Mouse (Mus musculus) intestine, embryonic 14.5 days (tissue): ENCODE measurements around the gene Dffa. TPM values are rescaled to one million over a fixed set of nuclear protein-coding genes. Genes with fewer than 3 reads are reported as not detected.
"Not testable (repeated sequence)": the region's sequence is repeated elsewhere in the genome, so short reads cannot be mapped to it uniquely, and the experiment has no call there.

Source experiments
- ATAC-seq: fragments of 200-750 bp; cut with Nextera tagmentation; replicated peaks from 2 replicates; pipeline ENCODE4 v1.8.0; 2017; ENCODE audit warnings: low read depth, moderate number of reproducible peaks, moderate TSS enrichment, moderate library complexity; ENCODE audit not compliant: low FRiP score, low TSS enrichment
- DNase-seq: peaks from one replicate; pipeline ENCODE4 v3.0.0-alpha.2; 2018; ENCODE audit warnings: low spot score
- H3K27ac ChIP-seq: fragments of 300-500 bp; sonication (generic); 2 replicates; pipeline ENCODE4 v1.5.1; 2014; ENCODE audit warnings: low read depth, mild to moderate bottlenecking, control low read depth
- H3K27me3 ChIP-seq: fragments of 300-500 bp; sonication (generic); replicated peaks from 2 replicates; pipeline ENCODE4 v1.6.1; 2014; ENCODE audit warnings: low read length, control low read depth; ENCODE audit not compliant: control insufficient read depth, insufficient read depth
- H3K36me3 ChIP-seq: fragments of 300-500 bp; sonication (generic); 2 replicates; pipeline ENCODE4 v1.6.1; 2014; ENCODE audit warnings: low read length, control low read depth; ENCODE audit not compliant: control insufficient read depth, insufficient read depth
- H3K4me1 ChIP-seq: fragments of 300-500 bp; sonication (generic); replicated peaks from 2 replicates; pipeline ENCODE4 v1.6.1; 2014; ENCODE audit warnings: low read length, control low read depth, mixed read lengths; ENCODE audit not compliant: control insufficient read depth, insufficient read depth
- H3K4me2 ChIP-seq: fragments of 300-500 bp; sonication (generic); 2 replicates; pipeline ENCODE4 v1.6.1; 2014; ENCODE audit warnings: low read length
- H3K4me3 ChIP-seq: fragments of 300-500 bp; sonication (generic); 2 replicates; pipeline ENCODE4 v1.5.1; 2014; ENCODE audit warnings: low read depth, low read length, control low read depth, mixed read lengths
- H3K9ac ChIP-seq: fragments of 300-500 bp; sonication (generic); 2 replicates; pipeline ENCODE4 v1.6.1; 2014; ENCODE audit warnings: mild to moderate bottlenecking, low read length
- H3K9me3 ChIP-seq: fragments of 300-500 bp; sonication (generic); 2 replicates; pipeline ENCODE4 v1.6.1; 2016; ENCODE audit warnings: low read length, control low read depth; ENCODE audit not compliant: control insufficient read depth
- WGBS: fragments of 180-500 bp; shearing (Covaris S2); extraction: QIAGEN DNeasy Blood & Tissue Kit; methylation state at CpG from one replicate; pipeline ENCODE4 v1.1.7; 2014; 5-methylcytosine and 5-hydroxymethylcytosine counted together
- polyA plus RNA-seq: library from polyadenylated mRNA; unstranded; fragments of >200 nt; fragmentation: Nextera tagmentation; extraction: Ambion mirVana; gene quantifications from 2 replicates; pipeline ENCODE4 v1.2.1, GENCODE M21; 2014

The Dffa gene
- polyA plus RNA-seq, 1 experiment from 2014 or later: 37.4 TPM

GRCm38 (mm10) chr4:149119978-149120562, 16.1 kb downstream of the Dffa start:
- 85% methylated on average over 12 of the region's 12 CpGs for WGBS
- H3K4me2 ChIP-seq, ATAC-seq: not testable (repeated sequence)

GRCm38 (mm10) chr4:149123432-149123831, 19.5 kb downstream of the Dffa start:
- DNase-seq (no peak), ATAC-seq (0 out of 2 replicates have a peak, but pooled peaks have one; percentile 21)
- no peak overlapping the region for H3K9ac ChIP-seq

More at GRCm38 (mm10) chr4:149119978-149120562, 16.1 kb downstream of the Dffa start:
- H3K4me1 ChIP-seq, H3K4me3 ChIP-seq, H3K9me3 ChIP-seq, H3K9ac ChIP-seq, H3K27me3 ChIP-seq, H3K27ac ChIP-seq, DNase-seq: not testable (repeated sequence)
- H3K36me3 ChIP-seq: peaks cover 10% of the 10 kb centered on the region; the same call in 1 of the 2 replicates

GRCm38 (mm10) chr4:149125341-149126114, 21.6 kb downstream of the Dffa start:
- H3K4me1 ChIP-seq: peaks cover 8% of the 10 kb centered on the region; the same call in 1 of the 2 replicates
- DNase-seq (no peak), ATAC-seq (no peak)
- H3K36me3 ChIP-seq: peaks cover 10% of the 10 kb centered on the region
- H3K4me2 ChIP-seq: no peak overlapping the region
- no peak overlapping the region for H3K27ac ChIP-seq
- no peak overlapping the region for H3K4me3 ChIP-seq
- no peaks in the 10 kb centered on the region for H3K9me3 ChIP-seq
- H3K27me3 ChIP-seq: no peaks in the 10 kb centered on the region
- 68% methylated on average over 11 of the region's 11 CpGs for WGBS
- H3K9ac ChIP-seq: no peak overlapping the region

More at GRCm38 (mm10) chr4:149123432-149123831, 19.5 kb downstream of the Dffa start:
- 61% methylated on average over 5 of the region's 5 CpGs for WGBS
- H3K36me3 ChIP-seq: no peaks in the 10 kb centered on the region
- H3K4me2 ChIP-seq: no peak overlapping the region
- no peaks in the 10 kb centered on the region for H3K27me3 ChIP-seq
- no peak overlapping the region for H3K4me3 ChIP-seq
- H3K9me3 ChIP-seq: no peaks in the 10 kb centered on the region
- no peak overlapping the region for H3K27ac ChIP-seq
- peaks cover 8% of the 10 kb centered on the region; the same call in 1 of the 2 replicates for H3K4me1 ChIP-seq

GRCm38 (mm10) chr4:149126115-149126509, 22.2 kb downstream of the Dffa start:
- DNase-seq: no peak
- 45% methylated on average over 6 of the region's 6 CpGs for WGBS
- ATAC-seq: no peak
- Histone ChIP-seq H3K27ac (no peak overlapping the region), H3K36me3 (peaks cover 14% of the 10 kb centered on the region), H3K9me3 (no peaks in the 10 kb centered on the region), H3K9ac (no peak overlapping the region), H3K4me2 (no peak overlapping the region), H3K27me3 (no peaks in the 10 kb centered on the region), H3K4me1 (peaks cover 8% of the 10 kb centered on the region; the same call in 1 of the 2 replicates), H3K4me3 (no peak overlapping the region)

GRCm38 (mm10) chr4:149126663-149127062, 22.7 kb downstream of the Dffa start, which contains the start of gene Cort:
TSS of gene Cort (minus strand) at chr4:149126763.
- 86% methylated on average over 11 of the region's 11 CpGs for WGBS
- no peak for ATAC-seq

GRCm38 (mm10) chr4:149128467-149128866, 24.5 kb downstream of the Dffa start:
- H3K9me3 ChIP-seq: no peaks in the 10 kb centered on the region
- H3K27ac ChIP-seq: no peak overlapping the region
- no peaks in the 10 kb centered on the region for H3K27me3 ChIP-seq
- H3K4me3 ChIP-seq: no peak overlapping the region
- H3K4me1 ChIP-seq: peaks cover 8% of the 10 kb centered on the region; the same call in 1 of the 2 replicates
- DNase-seq (no peak), ATAC-seq (no peak)
- peaks cover 22% of the 10 kb centered on the region for H3K36me3 ChIP-seq
- 75% methylated on average over 18 of the region's 18 CpGs for WGBS
- H3K4me2 ChIP-seq: no peak overlapping the region
- no peak overlapping the region for H3K9ac ChIP-seq

More at GRCm38 (mm10) chr4:149126663-149127062, 22.7 kb downstream of the Dffa start, which contains the start of gene Cort:
- Histone ChIP-seq H3K4me1 (peaks cover 8% of the 10 kb centered on the region; the same call in 1 of the 2 replicates), H3K4me3 (no peak within 1 kb of the TSS), H3K4me2 (no peak within 1 kb of the TSS), H3K9ac (no peak within 1 kb of the TSS), H3K27ac (no peak within 1 kb of the TSS), H3K27me3 (no peaks in the 10 kb centered on the region), H3K9me3 (no peaks in the 10 kb centered on the region), H3K36me3 (peaks cover 20% of the 10 kb centered on the region)
- DNase-seq: no peak

- Histone ChIP-seq H3K9ac (no peak overlapping the region), H3K27ac (no peak overlapping the region), H3K4me2 (no peak overlapping the region), H3K27me3 (no peaks in the 10 kb centered on the region), H3K4me3 (no peak overlapping the region), H3K4me1 (peaks cover 3% of the 10 kb centered on the region; the same call in 1 of the 2 replicates), H3K9me3 (no peaks in the 10 kb centered on the region), H3K36me3 (peaks cover 22% of the 10 kb centered on the region)
- WGBS: 90% methylated on average over 23 of the region's 23 CpGs
- ATAC-seq (no peak), DNase-seq (no peak)
Observed at GRCm38 (mm10) chr4:149131021-149131752, 27.2 kb downstream of the Dffa start.

- Histone ChIP-seq H3K9ac (no peak overlapping the region), H3K4me1 (peaks cover 5% of the 10 kb centered on the region; the same call in 1 of the 2 replicates), H3K4me2 (no peak overlapping the region), H3K4me3 (no peak overlapping the region), H3K9me3 (no peaks in the 10 kb centered on the region), H3K27ac (no peak overlapping the region), H3K27me3 (no peaks in the 10 kb centered on the region), H3K36me3 (peaks cover 22% of the 10 kb centered on the region)
- 78% methylated on average over 21 of the region's 21 CpGs for WGBS
- no peak for ATAC-seq
- DNase-seq: no peak
Observed at GRCm38 (mm10) chr4:149131789-149132565, 28.0 kb downstream of the Dffa start.
